In genomic region chr16:10544995-10545622, GRCm38 (mm10) we compare ENCODE assay signal across 8 mouse cellular contexts. TPM values are rescaled to one million over a fixed set of nuclear protein-coding genes. Genes with fewer than 3 reads are reported as not detected.
DNase-seq lines count a peak whose midpoint lies in the region; ATAC-seq and TF ChIP-seq lines count a peak whose summit lies in the region.

Gene Clec16a (plus strand): TSS chr16:10545339.

- H3K27ac ChIP-seq in heart, embryonic 12.5 days (ENCODE audit: poor library complexity, severe bottlenecking): peak within 1 kb of the TSS; percentile 12; the same call in 1 of the 2 replicates
- H3K27ac ChIP-seq in kidney, postnatal 0 days: peak within 1 kb of the TSS; percentile 74
- no peak within 1 kb of the TSS for H3K27ac ChIP-seq in liver, embryonic 11.5 days (ENCODE audit: low read depth, low read length)
- peak within 1 kb of the TSS; percentile 33; the same call in 1 of the 2 replicates for H3K27ac ChIP-seq in stomach, embryonic 14.5 days (ENCODE audit: low read length)

- H3K36me3 ChIP-seq in heart, embryonic 12.5 days: no peaks in the 10 kb centered on the region
- no peaks in the 10 kb centered on the region for H3K36me3 ChIP-seq in kidney, postnatal 0 days (ENCODE audit: insufficient read depth, low read length)
- H3K36me3 ChIP-seq in liver, embryonic 11.5 days (ENCODE audit: control insufficient read depth, insufficient read depth, low read length): no peaks in the 10 kb centered on the region
- H3K36me3 ChIP-seq in stomach, embryonic 14.5 days (ENCODE audit: control insufficient read depth, insufficient read depth, low read length): no peaks in the 10 kb centered on the region

- peak within 1 kb of the TSS; percentile 80 for H3K4me3 ChIP-seq in heart, embryonic 12.5 days
- peak within 1 kb of the TSS; percentile 89 for H3K4me3 ChIP-seq in kidney, postnatal 0 days (replicated peaks; ENCODE audit: low read depth, low read length)
- H3K4me3 ChIP-seq in liver, embryonic 11.5 days (ENCODE audit: low read depth, low read length): peak within 1 kb of the TSS; percentile 98
- peak within 1 kb of the TSS; percentile 95 for H3K4me3 ChIP-seq in stomach, embryonic 14.5 days (ENCODE audit: low read depth, low read length)

- no peak for TF ChIP-seq CTCF in kidney, postnatal 0 days (IDR thresholded peaks at IDR 0.05; ENCODE audit: low read depth)

- H3K9ac ChIP-seq in heart, embryonic 12.5 days: peak within 1 kb of the TSS; percentile 83
- peak within 1 kb of the TSS; percentile 82 for H3K9ac ChIP-seq in kidney, postnatal 0 days (ENCODE audit: low read depth, low read length)
- H3K9ac ChIP-seq in liver, embryonic 11.5 days (ENCODE audit: low read depth, low read length): peak within 1 kb of the TSS; percentile 82
- H3K9ac ChIP-seq in stomach, embryonic 14.5 days (replicated peaks; ENCODE audit: low read depth, low read length): peak within 1 kb of the TSS; percentile 59

- peak; percentile 97 for DNase-seq in CD4-positive helper T cell, adult 2 months (ENCODE audit: low read depth, low spot score)
- peak; percentile 93 for DNase-seq in brain, embryonic 18.5 days (ENCODE audit: low read depth, low spot score)
- peak; percentile 98 for DNase-seq in kidney, postnatal 0 days (ENCODE audit: low spot score)
- DNase-seq in liver, embryonic 11.5 days (ENCODE audit: low spot score): peak; percentile 90
- DNase-seq in naive thymus-derived CD4-positive, alpha-beta T cell, adult 2 months (ENCODE audit: low read depth): peak; percentile 96

- ATAC-seq in erythroid progenitor cell, adult 5-6 weeks (replicated peaks; ENCODE audit: low FRiP score, poor library complexity, severe bottlenecking): peak; percentile 82
- ATAC-seq in heart, embryonic 12.5 days (ENCODE audit: insufficient number of reproducible peaks, low FRiP score): peak; percentile 87
- peak; percentile 92 for ATAC-seq in kidney, postnatal 0 days (replicated peaks; ENCODE audit: low FRiP score, low read depth)
- ATAC-seq in liver, embryonic 11.5 days (replicated peaks; ENCODE audit: low FRiP score): peak; percentile 85
- ATAC-seq in stomach, embryonic 14.5 days (ENCODE audit: insufficient number of reproducible peaks, insufficient read depth, low FRiP score, low read depth): peak; percentile 84

- under 1% methylated on average over 58 of the region's 58 CpGs for WGBS in heart, embryonic 12.5 days
- under 1% methylated on average over 58 of the region's 58 CpGs for WGBS in kidney, postnatal 0 days
- WGBS in liver, embryonic 11.5 days: under 1% methylated on average over 58 of the region's 58 CpGs
- under 1% methylated on average over 58 of the region's 58 CpGs for WGBS in stomach, embryonic 14.5 days

- no peaks in the 10 kb centered on the region for H3K27me3 ChIP-seq in heart, embryonic 12.5 days (replicated peaks)
- H3K27me3 ChIP-seq in kidney, postnatal 0 days (ENCODE audit: insufficient read depth, low read length): no peaks in the 10 kb centered on the region
- no peaks in the 10 kb centered on the region for H3K27me3 ChIP-seq in liver, embryonic 11.5 days (replicated peaks; ENCODE audit: control insufficient read depth, insufficient read depth, low read length)
- no peaks in the 10 kb centered on the region for H3K27me3 ChIP-seq in stomach, embryonic 14.5 days (ENCODE audit: control insufficient read depth, insufficient read depth, low read length)

- H3K9me3 ChIP-seq in heart, embryonic 12.5 days (replicated peaks): no peaks in the 10 kb centered on the region
- H3K9me3 ChIP-seq in kidney, postnatal 0 days (replicated peaks; ENCODE audit: low read length): no peaks in the 10 kb centered on the region
- no peaks in the 10 kb centered on the region for H3K9me3 ChIP-seq in liver, embryonic 11.5 days (ENCODE audit: control insufficient read depth, low read length)
- no peaks in the 10 kb centered on the region for H3K9me3 ChIP-seq in stomach, embryonic 14.5 days (ENCODE audit: control insufficient read depth, low read depth, low read length)

- H3K4me2 ChIP-seq in heart, embryonic 12.5 days: peak within 1 kb of the TSS; percentile 89
- peak within 1 kb of the TSS; percentile 68 for H3K4me2 ChIP-seq in kidney, postnatal 0 days (ENCODE audit: low read length)
- peak within 1 kb of the TSS; percentile 87 for H3K4me2 ChIP-seq in liver, embryonic 11.5 days
- H3K4me2 ChIP-seq in stomach, embryonic 14.5 days (replicated peaks; ENCODE audit: low read depth, low read length): peak within 1 kb of the TSS; percentile 76

- peaks cover 40% of the 10 kb centered on the region for H3K4me1 ChIP-seq in heart, embryonic 12.5 days (replicated peaks)
- H3K4me1 ChIP-seq in kidney, postnatal 0 days (replicated peaks; ENCODE audit: insufficient read depth, low read length): peaks cover 27% of the 10 kb centered on the region; the same call in 1 of the 2 replicates
- peaks cover 24% of the 10 kb centered on the region for H3K4me1 ChIP-seq in liver, embryonic 11.5 days (replicated peaks; ENCODE audit: control insufficient read depth, insufficient read depth, low read length)
- H3K4me1 ChIP-seq in stomach, embryonic 14.5 days (ENCODE audit: control insufficient read depth, insufficient read depth, low read length): peaks cover 22% of the 10 kb centered on the region

RNA-seq across cellular contexts. Expression of gene Clec16a, which starts in this region (rescaled TPM):
- 6.7 and 8.6 TPM in 2 replicates for total RNA-seq in erythroid progenitor cell, adult 5-6 weeks (2015; ENCODE audit: low replicate concordance)
- 4.0 and 5.4 TPM in 2 replicates for total RNA-seq in erythroid progenitor cell, adult 5-6 weeks (2017; ENCODE audit: low replicate concordance)
- polyA plus RNA-seq in heart, embryonic 12.5 days (2016; fragmentation: Nextera tagmentation; extraction: Ambion mirVana): 30.0 and 33.7 TPM in 2 replicates
- 32.5 and 35.0 TPM in 2 replicates for polyA plus RNA-seq in kidney, postnatal 0 days (2015; fragmentation: Nextera tagmentation; extraction: Ambion mirVana)
- polyA plus RNA-seq in liver, embryonic 11.5 days (2014; fragmentation: Nextera tagmentation; extraction: Ambion mirVana): 25.6 and 27.4 TPM in 2 replicates
- polyA plus RNA-seq in stomach, embryonic 14.5 days (2014; fragmentation: Nextera tagmentation; extraction: Ambion mirVana): 36.1 and 38.9 TPM in 2 replicates
